ENCODE assay signal across 8 mouse cellular contexts in genomic region chr6:125603678-125604462, GRCm38 (mm10). TPM values are rescaled to one million over a fixed set of nuclear protein-coding genes. Genes with fewer than 3 reads are reported as not detected.
DNase-seq lines count a peak whose midpoint lies in the region; ATAC-seq and TF ChIP-seq lines count a peak whose summit lies in the region.

No protein-coding gene starts in this region.

- no peaks in the 10 kb centered on the region for H3K36me3 ChIP-seq in heart, embryonic 13.5 days

- no peak for TF ChIP-seq CTCF in bone marrow, adult 2 months (IDR thresholded peaks at IDR 0.05; ENCODE audit: control insufficient read depth, insufficient read depth, low read length)
- TF ChIP-seq CTCF in cerebellum, adult 2 months (IDR thresholded peaks at IDR 0.05; ENCODE audit: borderline replicate concordance, insufficient read depth, low read depth, low read length), result no peak

- peak overlapping the region; percentile 54 for H3K4me2 ChIP-seq in heart, embryonic 13.5 days

- no peak overlapping the region for H3K27ac ChIP-seq in bone marrow, adult 2 months (ENCODE audit: control insufficient read depth, insufficient read depth, low read depth, low read length, poor library complexity)
- no peak overlapping the region for H3K27ac ChIP-seq in heart, embryonic 13.5 days (replicated peaks)
- no peak overlapping the region for H3K27ac ChIP-seq in cerebellum, adult 2 months (ENCODE audit: insufficient read depth, low read length)

- peaks cover 39% of the 10 kb centered on the region for H3K27me3 ChIP-seq in heart, embryonic 13.5 days (replicated peaks)
- H3K27me3 ChIP-seq in cerebellum, adult 2 months (ENCODE audit: control insufficient read depth, insufficient read depth, low read length), result no peaks in the 10 kb centered on the region

- peak overlapping the region; percentile 14 for H3K4me3 ChIP-seq in bone marrow, adult 2 months (replicated peaks; ENCODE audit: control insufficient read depth, low read depth, low read length)
- no peak overlapping the region for H3K4me3 ChIP-seq in heart, embryonic 13.5 days
- H3K4me3 ChIP-seq in cerebellum, adult 2 months (replicated peaks; ENCODE audit: insufficient read depth, low read depth, low read length), result no peak overlapping the region

- peaks cover 3% of the 10 kb centered on the region for H3K4me1 ChIP-seq in bone marrow, adult 2 months (ENCODE audit: control insufficient read depth, insufficient read depth, low read length)
- H3K4me1 ChIP-seq in heart, embryonic 13.5 days, result peaks cover 7% of the 10 kb centered on the region; the same call in 1 of the 2 replicates
- H3K4me1 ChIP-seq in cerebellum, adult 2 months (ENCODE audit: control insufficient read depth, insufficient read depth, low read length), result no peaks in the 10 kb centered on the region

- no peak for TF ChIP-seq POLR2A in bone marrow, adult 2 months (IDR thresholded peaks at IDR 0.05; ENCODE audit: borderline replicate concordance, control insufficient read depth, low read depth, low read length)
- no peak for TF ChIP-seq POLR2A in cerebellum, adult 2 months (IDR thresholded peaks at IDR 0.05; ENCODE audit: borderline replicate concordance, insufficient read depth, low read length)

- ATAC-seq in heart, embryonic 13.5 days (ENCODE audit: extremely low read depth, insufficient number of reproducible peaks, low FRiP score, low TSS enrichment), result no peak

- no peaks in the 10 kb centered on the region for H3K9me3 ChIP-seq in heart, embryonic 13.5 days

- peak; percentile 22 for DNase-seq in kidney, adult 9 months
- DNase-seq in kidney, postnatal 10 days, result no peak
- DNase-seq in lung, postnatal 25 days (ENCODE audit: low spot score), result peak; percentile 28
- no peak for DNase-seq in cerebellum, adult 9-10 months
- no peak for DNase-seq in cerebellum, adult 2 months
- DNase-seq in thymus, postnatal 36 days, result no peak

- no peak overlapping the region for H3K9ac ChIP-seq in heart, embryonic 13.5 days

- 12% methylated on average over 26 of the region's 26 CpGs for WGBS in bone marrow, adult 2 months
- WGBS in heart, embryonic 13.5 days, result 74% methylated on average over 26 of the region's 26 CpGs
- 76% methylated on average over 26 of the region's 26 CpGs for WGBS in cerebellum, adult 2 months

RNA-seq across cellular contexts. Expression of gene Vwf, which starts 57.3 kb away (rescaled TPM):
- polyA plus RNA-seq in bone marrow, adult 2 months (2011; ENCODE audit: insufficient read depth, insufficient read length, low replicate concordance, missing spikeins), result 83.1 and 147 TPM in 2 replicates
- polyA plus RNA-seq in heart, embryonic 13.5 days (2015; fragmentation: Nextera tagmentation; extraction: Ambion mirVana), result 13.6 and 16.8 TPM in 2 replicates
- 15.0 and 20.2 TPM in 2 replicates for polyA plus RNA-seq in cerebellum, adult 2 months (2012; rRNA removed)

Comparison
In these comparisons a context has a peak if more than half of its experiments do, and no peak if none do; other contexts are left out.
1. DNase-seq: peak in kidney, adult 9 months (single experiment) and lung, postnatal 25 days (single experiment); none in kidney, postnatal 10 days (single experiment), cerebellum, adult 9-10 months (single experiment), cerebellum, adult 2 months (0 of 2) and thymus, postnatal 36 days (0 of 2).